Mouse (Mus musculus): Measurements from ENCODE around the gene 9430038I01Rik.
"Not testable (repeated sequence)": the region's sequence is repeated elsewhere in the genome, so short reads cannot be mapped to it uniquely, and the experiment has no call there.

Gene 9430038I01Rik

DNA sequence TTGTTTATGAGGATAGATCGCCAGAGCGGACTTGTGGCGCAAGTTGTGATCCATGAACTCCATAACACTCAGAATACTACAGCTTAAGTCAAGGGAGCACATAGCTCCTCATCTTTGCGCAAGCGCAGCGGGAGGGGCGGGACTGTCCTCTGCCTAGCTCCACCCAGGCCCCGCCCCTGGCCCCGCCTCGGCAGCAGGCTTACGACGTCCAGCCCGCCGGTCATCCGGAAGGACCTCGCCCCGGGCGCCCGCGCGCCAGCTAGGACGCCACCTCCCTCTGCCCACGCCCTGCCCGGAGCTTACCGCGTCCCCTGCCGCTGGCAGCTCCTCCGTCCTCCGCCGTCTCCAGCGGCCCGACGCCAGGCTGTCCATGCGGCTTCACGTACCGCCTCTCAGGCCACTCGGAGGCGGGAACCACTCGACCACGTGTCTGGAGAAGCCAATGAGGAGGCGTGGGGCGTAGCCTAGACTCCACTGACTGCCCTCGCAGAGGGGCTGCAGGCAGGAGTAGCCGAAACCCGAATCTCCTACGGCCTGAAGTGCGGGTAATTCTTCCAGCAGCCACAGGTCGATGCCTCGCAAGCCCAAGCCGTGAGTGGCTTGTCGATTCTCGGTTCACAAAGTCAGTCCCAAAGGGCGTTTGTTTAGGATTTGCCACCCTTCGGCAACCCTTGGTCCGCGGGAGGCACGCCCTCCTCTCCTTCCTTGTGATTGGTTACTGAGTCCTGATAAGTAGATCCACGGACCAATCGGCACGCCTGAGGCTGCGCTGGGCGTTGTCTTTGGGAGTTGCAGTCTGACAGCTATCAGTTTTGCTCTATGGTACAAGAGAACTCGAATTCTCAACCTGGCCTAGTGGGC lies at the start of gene 9430038I01Rik:
Gene 9430038I01Rik, minus strand, starts transcription at position 426 of the 861 bp plus-strand sequence.
- peak; percentile 99 for ATAC-seq (ENCODE audit: insufficient number of reproducible peaks, low FRiP score, low TSS enrichment)

DNA sequence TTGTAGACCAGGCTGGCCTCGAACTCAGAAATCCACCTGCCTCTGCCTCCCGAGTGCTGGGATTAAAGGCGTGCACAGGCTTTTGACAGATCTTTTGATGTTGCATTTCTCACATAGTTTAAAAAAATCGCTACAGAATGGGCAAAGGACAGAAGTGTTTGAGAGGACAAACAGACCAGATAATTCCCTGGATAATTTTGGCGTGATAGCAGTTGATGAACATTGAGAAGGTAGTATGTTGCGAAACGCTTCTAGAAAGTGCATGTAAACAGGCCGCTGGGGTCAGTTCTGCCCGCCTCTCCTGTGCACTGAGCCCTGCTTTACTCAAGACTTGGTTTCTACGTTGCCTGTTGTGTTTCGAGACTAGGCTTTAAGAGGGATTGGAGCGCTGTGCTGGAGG lies 34.8 kb upstream of the 9430038I01Rik start:
- no peak for ATAC-seq (ENCODE audit: insufficient number of reproducible peaks, low FRiP score, low TSS enrichment)

DNA sequence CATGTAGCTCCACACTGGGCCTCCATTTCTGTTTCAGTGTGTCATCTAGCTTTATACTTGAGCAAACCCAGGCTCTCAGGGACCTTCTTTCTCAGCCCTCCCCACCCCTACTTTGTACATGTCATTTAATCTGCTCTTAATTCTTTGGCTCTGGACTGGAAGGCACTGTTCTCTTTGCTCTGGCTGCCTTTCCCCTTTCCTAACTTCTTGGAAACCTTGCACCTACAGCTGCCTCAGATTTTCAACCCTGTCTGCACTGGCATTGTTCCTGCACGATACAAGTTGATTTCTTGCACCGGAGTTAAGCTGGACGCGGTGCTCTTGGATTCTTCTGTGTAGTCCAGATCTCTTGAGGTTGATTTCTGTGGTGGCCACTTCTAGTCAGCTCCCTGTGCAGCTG lies 32.4 kb upstream of the 9430038I01Rik start:
- no peak for ATAC-seq (ENCODE audit: insufficient number of reproducible peaks, low FRiP score, low TSS enrichment)

DNA sequence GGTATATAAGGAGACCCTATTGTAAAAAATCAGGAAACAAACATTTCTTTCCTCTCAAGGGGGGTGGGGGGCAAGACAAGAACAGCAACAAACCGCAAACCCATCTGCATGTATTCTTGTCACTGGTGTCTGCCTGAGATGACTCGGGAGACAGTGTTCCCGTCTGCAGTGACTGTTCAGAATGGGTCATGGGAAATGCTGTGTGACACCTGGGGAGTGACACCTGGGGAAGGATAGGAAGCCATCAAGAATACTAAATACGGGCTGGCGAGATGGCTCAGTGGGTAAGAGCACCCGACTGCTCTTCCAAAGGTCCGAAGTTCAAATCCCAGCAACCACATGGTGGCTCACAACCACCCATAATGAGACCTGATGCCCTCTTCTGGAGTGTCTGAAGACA lies 28.4 kb upstream of the 9430038I01Rik start:
- not testable (repeated sequence) for ATAC-seq (ENCODE audit: insufficient number of reproducible peaks, low FRiP score, low TSS enrichment)

DNA sequence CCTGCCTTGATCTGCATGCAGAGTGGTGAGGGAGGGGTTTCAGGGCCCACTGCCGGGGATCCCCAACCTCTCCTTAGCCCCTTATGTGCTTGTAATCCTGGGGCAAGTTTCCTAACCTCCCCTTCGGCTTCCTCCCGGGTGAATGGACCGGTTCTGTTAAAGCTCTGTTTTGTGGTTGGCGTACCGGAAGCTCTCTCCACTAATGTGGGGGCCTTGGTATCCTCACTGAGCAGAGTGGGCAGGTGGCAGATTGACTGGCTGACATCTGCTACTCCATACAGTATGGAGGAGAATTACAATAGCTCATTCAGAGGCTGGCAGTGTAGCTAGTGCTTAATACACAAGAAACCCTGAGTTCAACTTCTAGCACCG lies 27.6 kb upstream of the 9430038I01Rik start:
- ATAC-seq (ENCODE audit: insufficient number of reproducible peaks, low FRiP score, low TSS enrichment) = peak; percentile 24

DNA sequence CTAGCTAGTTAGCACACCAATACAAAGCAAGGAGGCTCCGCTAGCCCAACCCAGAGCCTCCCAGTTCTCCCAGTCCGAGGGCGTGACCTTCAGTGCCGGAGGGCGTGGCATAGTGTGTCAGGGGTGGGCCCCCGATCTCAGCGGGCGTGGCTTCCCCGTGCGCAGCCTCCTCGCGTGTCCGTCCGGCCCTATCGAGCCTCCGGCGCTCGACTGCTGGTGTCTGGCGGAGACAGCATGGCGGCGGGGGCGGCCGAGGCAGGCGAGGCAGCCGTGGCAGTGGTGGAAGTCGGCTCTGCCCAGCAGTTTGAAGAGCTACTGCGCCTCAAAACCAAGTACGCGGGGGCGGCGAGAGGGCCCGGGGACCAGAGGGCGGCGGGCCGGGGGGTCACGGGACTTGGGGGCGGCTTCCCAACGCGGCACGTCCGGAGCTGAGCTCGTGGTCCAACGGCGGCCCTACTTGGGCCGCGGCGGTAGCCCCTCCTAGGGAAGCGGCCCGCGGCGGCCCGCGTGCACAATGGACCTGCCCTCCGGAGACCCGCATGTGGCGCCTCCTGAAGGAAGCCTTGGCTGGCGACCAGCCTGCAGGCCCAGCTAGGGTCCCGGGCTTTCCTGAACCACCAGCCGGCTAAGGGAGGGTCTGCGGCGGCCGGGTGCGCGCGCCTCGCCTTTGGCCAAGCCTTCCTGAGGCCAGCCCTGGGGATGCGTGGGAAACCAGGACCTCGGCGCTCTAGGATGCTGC lies 27.0 kb upstream of the 9430038I01Rik start, which contains the start of gene Glrx3:
Gene Glrx3, plus strand, starts transcription at position 175 of the 739 bp plus-strand sequence.
- peak; percentile 97 for ATAC-seq (ENCODE audit: insufficient number of reproducible peaks, low FRiP score, low TSS enrichment)

DNA sequence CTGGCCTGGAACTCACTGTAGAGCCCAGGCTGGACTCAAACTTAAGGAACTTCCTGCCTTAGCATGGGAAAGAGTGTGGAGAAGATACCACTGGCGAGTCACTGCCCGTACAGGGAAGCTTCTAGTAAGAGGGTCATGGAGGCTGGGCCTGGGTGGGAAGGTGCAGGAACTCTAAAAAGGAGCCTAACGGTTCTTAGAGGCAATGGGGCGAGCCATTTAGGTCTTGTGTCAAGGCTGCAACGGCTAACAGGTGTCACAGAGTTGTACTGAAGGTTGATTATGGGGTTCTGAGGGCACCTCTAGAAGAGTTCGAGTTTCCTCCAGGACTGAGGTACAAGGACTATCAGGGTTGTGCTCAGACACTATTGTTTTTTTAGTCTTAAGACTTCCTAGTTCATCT lies 26.3 kb upstream of the 9430038I01Rik start:
- ATAC-seq (ENCODE audit: insufficient number of reproducible peaks, low FRiP score, low TSS enrichment) = 0 out of 2 replicates have a peak, but pooled peaks have one; percentile 7

DNA sequence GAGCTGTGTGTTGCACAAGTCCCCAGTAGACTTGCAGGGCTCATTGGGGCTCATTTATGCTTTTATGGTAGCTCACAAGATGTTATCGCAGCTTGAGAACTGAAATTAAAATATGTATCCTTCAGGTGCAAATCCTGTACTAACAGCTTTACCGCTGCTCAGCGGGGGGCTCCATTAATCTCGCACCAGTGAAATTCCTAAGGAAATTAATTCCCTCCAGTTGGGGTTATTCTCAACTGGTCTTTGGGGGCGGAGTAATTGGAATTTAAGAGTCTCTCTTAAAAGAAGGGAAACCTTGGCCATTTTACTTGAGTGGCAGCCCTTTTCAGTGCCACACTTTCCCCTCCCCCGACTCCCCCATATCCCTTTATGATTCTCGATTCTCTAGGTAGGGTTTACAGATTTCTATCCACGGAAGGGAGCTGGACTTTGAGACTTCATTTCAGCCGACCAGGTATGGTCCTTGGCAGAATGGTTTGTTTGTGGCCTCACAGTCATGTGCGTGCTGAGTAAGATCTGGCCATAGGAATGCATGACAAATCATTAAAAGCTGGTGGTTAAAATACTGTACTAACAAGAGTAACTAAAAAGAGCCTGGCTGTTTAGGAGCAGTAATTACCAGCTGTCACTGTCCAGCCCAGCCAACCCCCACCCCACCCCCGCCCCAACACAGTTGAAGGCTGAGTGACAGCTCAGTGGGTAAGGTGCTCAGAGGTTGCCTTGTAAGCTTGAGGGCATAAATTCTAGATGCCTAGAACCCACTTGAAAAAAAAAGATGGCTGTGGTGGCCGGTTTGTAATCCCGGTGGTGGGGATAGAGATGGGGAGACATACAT lies 21.4 kb upstream of the 9430038I01Rik start:
- ATAC-seq (ENCODE audit: insufficient number of reproducible peaks, low FRiP score, low TSS enrichment) = no peak

DNA sequence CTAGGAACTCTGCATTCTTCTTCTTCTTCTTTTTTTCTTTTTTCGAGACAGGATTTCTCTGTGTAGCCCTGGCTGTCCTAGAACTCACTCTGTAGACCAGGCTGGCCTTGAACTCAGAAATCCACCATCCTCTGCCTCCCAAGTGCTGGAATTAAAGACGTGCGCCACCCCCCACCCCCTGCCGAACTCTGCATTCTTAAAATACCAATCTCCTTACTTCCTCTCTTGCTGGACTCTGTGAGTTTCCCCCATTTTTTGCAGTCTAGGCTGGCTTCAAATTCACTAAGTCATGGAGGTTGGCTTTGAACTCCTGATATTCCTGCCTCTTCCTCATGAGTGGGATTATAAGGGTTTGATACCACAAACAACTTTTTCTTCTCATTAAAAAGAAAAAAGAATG lies 16.1 kb upstream of the 9430038I01Rik start:
- no peak for ATAC-seq (ENCODE audit: insufficient number of reproducible peaks, low FRiP score, low TSS enrichment)

DNA sequence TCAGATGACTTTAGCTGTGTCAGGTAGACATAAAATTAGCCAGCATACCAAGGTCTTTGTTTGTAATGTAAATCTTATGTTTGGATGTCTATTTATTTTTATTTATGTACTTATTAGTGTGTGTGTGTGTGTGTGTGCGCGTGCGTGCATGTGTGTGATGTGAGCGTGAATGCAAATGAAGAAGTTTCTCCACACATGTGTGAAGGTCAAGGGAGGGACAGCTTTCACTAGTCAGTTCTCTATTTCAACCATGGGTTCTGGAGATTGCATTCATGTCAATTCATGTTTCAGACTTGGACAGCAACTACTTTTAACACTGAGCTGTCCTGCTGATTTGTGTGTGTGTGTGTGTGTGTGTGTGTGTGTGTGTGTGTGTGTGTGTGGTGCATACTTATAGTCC lies 10.7 kb upstream of the 9430038I01Rik start:
- ATAC-seq (ENCODE audit: insufficient number of reproducible peaks, low FRiP score, low TSS enrichment) = no peak

DNA sequence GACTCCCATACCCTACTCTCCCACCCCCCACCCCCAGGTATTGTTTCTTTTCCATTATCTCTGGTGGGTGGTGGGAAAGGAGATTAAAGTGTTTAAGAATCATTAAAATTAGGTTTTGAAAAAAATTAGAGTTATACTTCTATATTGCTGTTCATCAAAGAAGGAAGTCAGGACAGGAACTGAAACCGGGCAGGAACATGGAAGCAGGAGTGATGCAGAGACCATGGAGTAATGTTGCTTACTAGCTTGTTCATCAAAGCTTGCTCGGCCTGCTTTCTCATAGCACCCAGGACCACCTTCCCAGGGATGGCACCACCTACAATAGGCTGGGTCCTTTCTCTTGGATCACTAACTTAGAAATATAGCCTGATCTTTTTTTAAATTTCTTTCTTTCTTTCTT lies 10.0 kb upstream of the 9430038I01Rik start:
- ATAC-seq (ENCODE audit: insufficient number of reproducible peaks, low FRiP score, low TSS enrichment) = no peak

DNA sequence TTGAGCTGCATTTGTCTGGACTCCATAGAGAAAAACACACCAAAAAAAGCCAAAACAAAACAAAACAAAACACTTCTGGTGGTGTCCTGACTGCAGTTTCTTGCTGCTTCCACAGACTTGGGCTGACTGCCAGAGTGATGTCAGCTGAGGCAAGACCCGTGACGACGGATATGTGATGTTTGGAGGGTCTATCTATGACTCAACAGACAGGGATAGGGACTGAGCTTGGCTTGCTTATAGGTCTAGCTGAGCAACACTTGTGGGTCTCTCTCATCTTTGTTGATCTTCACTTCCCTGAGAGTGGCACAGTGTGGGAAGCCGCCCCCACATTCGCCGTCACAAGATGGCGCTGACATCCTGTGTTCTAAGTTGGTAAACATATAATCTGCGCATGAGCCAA lies 4.1 kb upstream of the 9430038I01Rik start:
- ATAC-seq (ENCODE audit: insufficient number of reproducible peaks, low FRiP score, low TSS enrichment) = no peak

DNA sequence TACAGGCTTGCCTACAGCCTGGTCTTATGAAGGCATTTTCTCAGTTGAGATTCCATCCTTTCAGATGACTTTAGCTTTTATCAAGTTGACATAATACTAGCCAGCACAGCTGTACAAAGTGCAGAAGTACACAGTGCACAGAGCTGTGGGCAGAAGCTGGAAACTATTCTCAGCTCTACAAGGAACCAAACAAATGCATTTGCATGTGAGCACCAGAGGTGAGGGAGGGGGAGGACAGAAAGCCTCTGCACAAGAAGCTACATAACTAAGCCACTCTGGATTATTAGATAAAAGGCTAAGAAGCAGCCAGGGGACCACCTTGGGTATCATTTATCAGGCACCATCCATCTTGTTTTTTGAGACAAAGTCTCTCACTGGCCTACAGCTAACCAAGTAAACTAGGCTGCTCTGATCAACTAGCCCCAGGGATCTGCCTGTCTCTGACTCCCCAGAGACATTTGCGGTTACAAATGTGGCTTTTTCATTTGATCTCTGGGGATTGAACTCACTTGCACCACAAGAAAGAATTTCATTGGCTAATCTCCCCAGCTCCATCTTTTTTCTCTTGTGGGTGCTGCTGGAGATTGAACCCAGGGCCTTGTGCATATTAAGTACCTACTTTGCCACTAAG lies 3.0 kb downstream of the 9430038I01Rik start:
- no peak for ATAC-seq (ENCODE audit: insufficient number of reproducible peaks, low FRiP score, low TSS enrichment)

DNA sequence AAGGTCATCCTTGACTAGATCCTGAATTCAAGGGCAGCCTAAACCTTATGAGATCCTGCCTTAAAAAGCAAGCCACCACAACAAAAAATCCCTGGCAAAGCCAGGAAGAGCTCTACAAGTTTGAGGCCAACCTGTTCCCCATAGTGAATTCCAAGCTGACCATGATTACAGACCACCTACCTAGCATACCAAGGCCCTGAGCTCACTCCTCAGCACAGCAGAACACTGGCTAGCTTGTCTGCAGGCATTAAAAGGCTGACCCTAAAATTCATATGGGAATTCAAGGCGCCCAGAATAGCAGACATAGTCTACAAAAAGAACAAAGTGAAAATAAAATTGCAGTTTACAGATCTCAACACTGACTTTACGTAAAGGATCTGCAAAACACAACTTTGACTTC lies 6.4 kb downstream of the 9430038I01Rik start:
- ATAC-seq (ENCODE audit: insufficient number of reproducible peaks, low FRiP score, low TSS enrichment) = no peak

DNA sequence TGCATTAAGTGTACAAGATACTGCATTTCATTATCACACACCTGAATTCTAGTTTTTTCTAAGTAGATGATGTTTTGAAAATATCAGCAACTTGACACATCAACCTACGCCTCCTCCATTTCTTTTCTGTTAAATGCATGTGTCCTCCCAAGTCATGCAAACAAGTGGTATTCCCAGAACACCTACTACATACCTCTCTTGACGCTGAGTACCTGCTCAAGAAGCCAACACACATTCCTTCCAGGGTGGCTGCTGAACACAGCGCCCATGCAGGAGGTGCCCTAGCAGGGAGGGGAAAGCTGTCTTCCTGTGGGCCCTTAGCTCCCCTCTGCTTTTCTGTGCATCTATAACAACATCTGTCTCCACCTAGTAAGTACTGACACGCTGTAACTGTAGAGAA lies 11.6 kb downstream of the 9430038I01Rik start:
- no peak for ATAC-seq (ENCODE audit: insufficient number of reproducible peaks, low FRiP score, low TSS enrichment)

DNA sequence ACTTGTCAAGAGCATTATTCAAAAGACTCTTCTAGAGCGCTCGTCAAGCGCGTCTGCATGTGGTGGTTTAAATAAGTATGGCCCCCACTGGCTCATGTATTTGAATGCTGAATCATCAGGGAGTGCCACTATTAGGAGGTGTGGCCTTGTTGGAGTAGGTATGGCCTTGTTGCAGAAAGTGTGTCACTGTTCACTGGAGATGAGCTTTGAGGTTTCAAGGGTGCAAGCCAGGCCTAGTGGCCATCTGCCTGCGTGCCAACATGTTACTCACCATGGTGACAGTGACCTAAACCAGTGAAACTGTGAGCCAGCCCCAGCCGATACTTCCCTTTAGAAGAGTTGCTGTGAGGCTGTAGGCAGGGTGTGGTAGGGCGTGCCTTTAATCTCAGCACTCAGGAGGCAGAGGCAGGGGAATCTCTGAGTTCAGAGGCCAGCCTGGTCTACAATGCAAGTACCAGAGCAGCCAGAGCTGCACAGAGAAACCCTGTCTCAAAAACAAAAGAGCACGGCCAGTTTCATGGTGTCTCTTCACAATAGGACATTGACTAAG lies 13.1 kb downstream of the 9430038I01Rik start:
- no peak for ATAC-seq (ENCODE audit: insufficient number of reproducible peaks, low FRiP score, low TSS enrichment)

DNA sequence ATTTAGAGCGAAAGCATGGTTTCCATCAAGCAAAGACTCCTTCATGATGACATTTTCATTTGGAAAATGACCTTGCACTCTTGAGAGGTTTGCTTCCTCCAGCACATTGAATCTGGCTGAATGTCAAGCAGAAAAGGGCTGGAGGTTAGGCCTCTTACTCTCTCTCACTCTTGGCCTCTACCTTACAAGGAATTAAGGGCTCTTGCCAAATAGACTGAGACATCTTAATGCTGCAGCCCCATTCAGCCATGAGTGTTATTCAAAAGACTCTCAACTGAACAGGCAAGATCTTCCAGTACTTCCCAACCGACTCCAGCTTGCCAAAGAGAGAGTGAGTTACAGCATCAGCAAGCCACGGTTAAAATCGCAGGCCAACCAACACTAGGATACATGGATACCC lies 15.1 kb downstream of the 9430038I01Rik start:
- ATAC-seq (ENCODE audit: insufficient number of reproducible peaks, low FRiP score, low TSS enrichment) = no peak

DNA sequence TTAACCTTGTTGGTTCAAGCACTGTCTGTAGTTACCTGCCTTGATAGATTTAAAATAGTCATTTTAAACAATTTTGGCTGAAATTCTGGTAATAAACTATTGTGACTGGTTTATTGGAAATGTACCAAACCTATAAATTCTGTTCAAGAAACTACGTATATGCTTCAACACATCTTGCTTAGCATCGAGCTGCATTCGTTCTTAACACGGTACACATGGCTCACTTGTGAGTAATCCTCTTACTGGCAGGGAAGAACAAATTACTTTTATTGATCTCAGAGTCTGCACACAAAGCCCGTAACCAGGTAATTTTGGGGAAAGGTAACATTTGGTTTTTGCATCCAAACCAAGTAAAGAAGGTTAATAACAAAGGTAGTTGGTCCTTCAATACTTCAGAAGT lies 22.7 kb downstream of the 9430038I01Rik start:
- ATAC-seq (ENCODE audit: insufficient number of reproducible peaks, low FRiP score, low TSS enrichment) = no peak

DNA sequence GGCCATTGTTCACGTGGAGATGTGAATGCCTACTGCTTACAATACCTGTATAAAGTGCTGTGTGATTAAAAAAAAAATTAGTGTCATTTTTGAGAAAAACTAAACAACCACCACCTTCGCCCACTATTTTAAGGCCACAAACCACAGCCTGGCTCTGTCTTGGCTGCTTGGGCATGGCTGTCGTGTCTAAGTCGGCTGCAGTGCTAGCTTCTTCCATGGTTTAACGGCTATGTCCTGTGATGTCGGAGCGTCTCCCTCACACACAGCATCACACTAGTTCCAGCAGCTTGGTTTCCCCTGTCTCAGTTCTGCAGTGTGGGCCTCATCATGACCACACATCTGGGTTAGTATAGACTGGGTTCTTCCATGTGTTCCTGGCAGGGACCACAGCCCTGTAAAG lies 35.6 kb downstream of the 9430038I01Rik start:
- no peak for ATAC-seq (ENCODE audit: insufficient number of reproducible peaks, low FRiP score, low TSS enrichment)

DNA sequence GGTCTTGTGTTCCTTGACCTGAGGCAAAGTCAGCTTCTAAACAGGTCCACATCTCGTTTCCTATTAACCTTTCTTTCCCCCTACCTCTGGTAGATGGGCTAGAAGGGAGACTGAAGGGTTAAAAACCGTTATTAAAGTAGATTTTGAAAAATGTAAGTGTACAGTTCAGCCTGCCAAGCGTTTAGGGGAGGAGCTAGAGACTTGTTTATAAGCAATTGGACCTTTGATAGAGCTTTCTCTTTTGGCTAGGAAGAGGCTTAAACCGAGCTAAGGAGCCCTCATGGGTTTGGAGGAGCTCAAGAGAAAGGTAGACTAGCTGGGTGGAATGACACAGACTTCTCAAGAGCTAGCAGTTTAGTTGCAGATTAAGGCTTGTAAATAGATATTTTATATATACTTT lies 38.8 kb downstream of the 9430038I01Rik start:
- no peak for ATAC-seq (ENCODE audit: insufficient number of reproducible peaks, low FRiP score, low TSS enrichment)
